Mouse (Mus musculus) intestine, embryonic 15.5 days (tissue): Measurements from ENCODE around the gene Apba1. TPM values are rescaled to one million over a fixed set of nuclear protein-coding genes. Genes with fewer than 3 reads are reported as not detected.

Experiments
- ATAC-seq: fragments of 200-750 bp; cut with Nextera tagmentation; 2 replicates; pipeline ENCODE4 v1.8.0; 2017; ENCODE audit warnings: moderate TSS enrichment, moderate library complexity
- H3K27ac ChIP-seq: fragments of 300-500 bp; sonication (generic); 2 replicates; pipeline ENCODE4 v1.5.1; 2015; ENCODE audit warnings: mild to moderate bottlenecking, inconsistent platforms
- H3K27me3 ChIP-seq: fragments of 300-500 bp; sonication (generic); replicated peaks from 2 replicates; pipeline ENCODE4 v1.6.1; 2015; ENCODE audit warnings: inconsistent platforms
- H3K36me3 ChIP-seq: fragments of 300-500 bp; sonication (generic); 2 replicates; pipeline ENCODE4 v1.6.1; 2015; ENCODE audit warnings: inconsistent platforms
- H3K4me1 ChIP-seq: fragments of 300-500 bp; sonication (generic); replicated peaks from 2 replicates; pipeline ENCODE4 v1.6.1; 2015; ENCODE audit warnings: inconsistent platforms
- H3K4me2 ChIP-seq: fragments of 300-500 bp; sonication (generic); replicated peaks from 2 replicates; pipeline ENCODE4 v1.6.1; 2015; ENCODE audit warnings: mild to moderate bottlenecking, inconsistent platforms
- H3K4me3 ChIP-seq: fragments of 300-500 bp; sonication (generic); replicated peaks from 2 replicates; pipeline ENCODE4 v1.5.1; 2015; ENCODE audit warnings: inconsistent platforms
- H3K9ac ChIP-seq: fragments of 300-500 bp; sonication (generic); 2 replicates; pipeline ENCODE4 v1.6.1; 2015; ENCODE audit warnings: inconsistent platforms
- H3K9me3 ChIP-seq: fragments of 300-500 bp; sonication (generic); 2 replicates; pipeline ENCODE4 v1.6.1; 2016; ENCODE audit warnings: inconsistent platforms
- WGBS: fragments of 180-500 bp; shearing (Covaris S2); methylation state at CpG from one replicate; pipeline ENCODE4 v1.1.7; 2015; 5-methylcytosine and 5-hydroxymethylcytosine counted together
- polyA plus RNA-seq: library from polyadenylated mRNA; unstranded; fragments of >200 nt; fragmentation: Nextera tagmentation; extraction: Ambion mirVana; gene quantifications from 2 replicates; pipeline ENCODE4 v1.2.1, GENCODE M21; 2015

Apba1 gene
- polyA plus RNA-seq, 1 experiment from 2014 or later: 0.73 TPM

GRCm38 (mm10) chr19:23970374-23970773 is 211.7 kb downstream of the Apba1 start:
- Histone ChIP-seq H3K4me1 (peaks cover 17% of the 10 kb centered on the region), H3K27me3 (no peaks in the 10 kb centered on the region), H3K9ac (no peak overlapping the region), H3K9me3 (no peaks in the 10 kb centered on the region), H3K36me3 (no peaks in the 10 kb centered on the region), H3K27ac (no peak overlapping the region), H3K4me2 (no peak overlapping the region), H3K4me3 (no peak overlapping the region)
- WGBS: 91% methylated on average over 3 of the region's 3 CpGs
- ATAC-seq: no peak

GRCm38 (mm10) chr19:23971391-23971790 is 212.7 kb downstream of the Apba1 start:
- WGBS: 93% methylated on average over 7 of the region's 7 CpGs
- Histone ChIP-seq H3K36me3 (no peaks in the 10 kb centered on the region), H3K27me3 (no peaks in the 10 kb centered on the region), H3K9ac (no peak overlapping the region), H3K4me2 (no peak overlapping the region), H3K9me3 (no peaks in the 10 kb centered on the region), H3K27ac (no peak overlapping the region), H3K4me1 (peaks cover 17% of the 10 kb centered on the region), H3K4me3 (no peak overlapping the region)
- ATAC-seq: no peak

GRCm38 (mm10) chr19:23972881-23973649 is 214.4 kb downstream of the Apba1 start:
- WGBS: 69% methylated on average over 16 of the region's 16 CpGs
- no peak overlapping the region for H3K4me2 ChIP-seq
- H3K36me3 ChIP-seq: no peaks in the 10 kb centered on the region
- ATAC-seq: peak; percentile 63
- H3K27me3 ChIP-seq: no peaks in the 10 kb centered on the region
- H3K27ac ChIP-seq: no peak overlapping the region
- H3K9ac ChIP-seq: no peak overlapping the region
- no peak overlapping the region for H3K4me3 ChIP-seq
- peaks cover 10% of the 10 kb centered on the region for H3K4me1 ChIP-seq
- no peaks in the 10 kb centered on the region for H3K9me3 ChIP-seq

GRCm38 (mm10) chr19:23977901-23978443 is 219.3 kb downstream of the Apba1 start:
- H3K27me3 ChIP-seq: no peaks in the 10 kb centered on the region
- H3K9me3 ChIP-seq: no peaks in the 10 kb centered on the region
- no peak overlapping the region for H3K9ac ChIP-seq
- H3K4me3 ChIP-seq: no peak overlapping the region
- ATAC-seq: no peak
- H3K4me2 ChIP-seq: no peak overlapping the region
- no peaks in the 10 kb centered on the region for H3K36me3 ChIP-seq
- H3K27ac ChIP-seq: no peak overlapping the region
- WGBS: 69% methylated on average over 6 of the region's 6 CpGs
- H3K4me1 ChIP-seq: peaks cover 4% of the 10 kb centered on the region

GRCm38 (mm10) chr19:23980598-23980997 is 221.9 kb downstream of the Apba1 start:
- no peaks in the 10 kb centered on the region for H3K4me1 ChIP-seq
- no peak for ATAC-seq
- no peaks in the 10 kb centered on the region for H3K36me3 ChIP-seq
- no peaks in the 10 kb centered on the region for H3K27me3 ChIP-seq
- 67% methylated on average over 3 of the region's 3 CpGs for WGBS
- no peak overlapping the region for H3K9ac ChIP-seq
- H3K4me2 ChIP-seq: no peak overlapping the region
- no peak overlapping the region for H3K4me3 ChIP-seq
- no peak overlapping the region for H3K27ac ChIP-seq
- no peaks in the 10 kb centered on the region for H3K9me3 ChIP-seq

GRCm38 (mm10) chr19:23984186-23984585 is 225.5 kb downstream of the Apba1 start:
- no peaks in the 10 kb centered on the region for H3K4me1 ChIP-seq
- ATAC-seq: no peak
- no peaks in the 10 kb centered on the region for H3K36me3 ChIP-seq
- 48% methylated on average over 6 of the region's 6 CpGs for WGBS
- H3K4me2 ChIP-seq: no peak overlapping the region
- H3K9me3 ChIP-seq: no peaks in the 10 kb centered on the region
- no peaks in the 10 kb centered on the region for H3K27me3 ChIP-seq
- H3K9ac ChIP-seq: no peak overlapping the region
- H3K27ac ChIP-seq: no peak overlapping the region
- H3K4me3 ChIP-seq: no peak overlapping the region

- Histone ChIP-seq H3K27ac (no peak overlapping the region), H3K27me3 (no peaks in the 10 kb centered on the region), H3K9me3 (no peaks in the 10 kb centered on the region), H3K9ac (no peak overlapping the region), H3K4me3 (no peak overlapping the region), H3K4me2 (no peak overlapping the region), H3K36me3 (no peaks in the 10 kb centered on the region), H3K4me1 (no peaks in the 10 kb centered on the region)
- no peak for ATAC-seq
- WGBS: 54% methylated on average over 2 of the region's 2 CpGs
These were observed 228.6 kb downstream of the Apba1 start for GRCm38 (mm10) chr19:23987291-23987690.

- Histone ChIP-seq H3K4me2 (no peak overlapping the region), H3K27me3 (no peaks in the 10 kb centered on the region), H3K4me3 (no peak overlapping the region), H3K9ac (no peak overlapping the region), H3K27ac (no peak overlapping the region), H3K9me3 (no peaks in the 10 kb centered on the region), H3K4me1 (no peaks in the 10 kb centered on the region), H3K36me3 (no peaks in the 10 kb centered on the region)
- ATAC-seq: no peak
- 84% methylated on average over 4 of the region's 4 CpGs for WGBS
These were observed 229.5 kb downstream of the Apba1 start for GRCm38 (mm10) chr19:23988166-23988565.

GRCm38 (mm10) chr19:23995766-23996399 is 237.2 kb downstream of the Apba1 start:
- H3K4me2 ChIP-seq: no peak overlapping the region
- H3K9me3 ChIP-seq: no peaks in the 10 kb centered on the region
- no peak for ATAC-seq
- H3K27ac ChIP-seq: no peak overlapping the region
- H3K4me1 ChIP-seq: no peaks in the 10 kb centered on the region
- H3K27me3 ChIP-seq: no peaks in the 10 kb centered on the region
- no peak overlapping the region for H3K9ac ChIP-seq
- H3K4me3 ChIP-seq: no peak overlapping the region
- H3K36me3 ChIP-seq: no peaks in the 10 kb centered on the region
- WGBS: 83% methylated on average over 10 of the region's 10 CpGs

Other genes starting within 250 kb of the Apba1 start
- not detected in 2 replicates for gene 1700028P14Rik, start 106.1 kb upstream of the Apba1 start, polyA plus RNA-seq
- gene Ptar1, start 71.5 kb upstream of the Apba1 start, polyA plus RNA-seq: 4.0 and 4.4 TPM in 2 replicates